Mouse (Mus musculus) adrenal gland, postnatal 0 days (tissue): Measurements from ENCODE around the gene Gm5108. TPM values are rescaled to one million over a fixed set of nuclear protein-coding genes. Genes with fewer than 3 reads are reported as not detected.

ENCODE experiments used
- polyA plus RNA-seq: library from polyadenylated mRNA; unstranded; fragments of >200 nt; fragmentation: Nextera tagmentation; extraction: Ambion mirVana; gene quantifications from 2 replicates; pipeline ENCODE4 v1.2.1, GENCODE M21; 2015

Gene Gm5108
- not detected in 2 replicates for polyA plus RNA-seq

GRCm38 (mm10) chr5:67941369-67941768 is at the start of gene Gm5108:
Gm5108 (plus strand) TSS chr5:67941669.

GRCm38 (mm10) chr5:67946321-67946720 is 4.9 kb downstream of the Gm5108 start, which contains the start of gene Gm21905:
Gm21905 (minus strand) TSS chr5:67946421.

Other genes starting within 250 kb of the Gm5108 start
- gene Atp8a1, start 94.2 kb upstream of the Gm5108 start, polyA plus RNA-seq = 12.9 and 13.4 TPM in 2 replicates
- not detected in 2 replicates for gene Gm21905, start 4.8 kb downstream of the Gm5108 start, polyA plus RNA-seq
- gene Grxcr1, start 90.2 kb downstream of the Gm5108 start, polyA plus RNA-seq = not detected in 2 replicates